Mouse (Mus musculus) bone marrow macrophage, adult 2 months (primary cell): ENCODE measurements around the gene Gse1.

Experiments
- CTCF ChIP-seq: IDR thresholded peaks from 2 replicates; pipeline ENCODE4 v1.5.1; 2012; ENCODE audit warnings: low read depth, mild to moderate bottlenecking, low read length, moderate library complexity
- POLR2A ChIP-seq: IDR thresholded peaks from 2 replicates; pipeline ENCODE4 v1.6.1; 2012; ENCODE audit warnings: mild to moderate bottlenecking, low read depth, low read length, borderline replicate concordance

- TF ChIP-seq POLR2A: no peak
- TF ChIP-seq CTCF: no peak
Measured at GRCm38 (mm10) chr8:120253626-120254025, 25.4 kb downstream of the Gse1 start.
